Mouse (Mus musculus) urinary bladder, postnatal 4 days (tissue): Measurements from ENCODE around the gene Ttc21a.
A peak's percentile ranks its signal among the peaks of the same experiment; 100 is the strongest.

Experiments used
- DNase-seq, 2 experiments: peaks; one replicate each; pipeline ENCODE4 v3.0.0; 2021 to 2022; ENCODE audit warnings: low spot score in 2 of 2

The Ttc21a gene

DNA sequence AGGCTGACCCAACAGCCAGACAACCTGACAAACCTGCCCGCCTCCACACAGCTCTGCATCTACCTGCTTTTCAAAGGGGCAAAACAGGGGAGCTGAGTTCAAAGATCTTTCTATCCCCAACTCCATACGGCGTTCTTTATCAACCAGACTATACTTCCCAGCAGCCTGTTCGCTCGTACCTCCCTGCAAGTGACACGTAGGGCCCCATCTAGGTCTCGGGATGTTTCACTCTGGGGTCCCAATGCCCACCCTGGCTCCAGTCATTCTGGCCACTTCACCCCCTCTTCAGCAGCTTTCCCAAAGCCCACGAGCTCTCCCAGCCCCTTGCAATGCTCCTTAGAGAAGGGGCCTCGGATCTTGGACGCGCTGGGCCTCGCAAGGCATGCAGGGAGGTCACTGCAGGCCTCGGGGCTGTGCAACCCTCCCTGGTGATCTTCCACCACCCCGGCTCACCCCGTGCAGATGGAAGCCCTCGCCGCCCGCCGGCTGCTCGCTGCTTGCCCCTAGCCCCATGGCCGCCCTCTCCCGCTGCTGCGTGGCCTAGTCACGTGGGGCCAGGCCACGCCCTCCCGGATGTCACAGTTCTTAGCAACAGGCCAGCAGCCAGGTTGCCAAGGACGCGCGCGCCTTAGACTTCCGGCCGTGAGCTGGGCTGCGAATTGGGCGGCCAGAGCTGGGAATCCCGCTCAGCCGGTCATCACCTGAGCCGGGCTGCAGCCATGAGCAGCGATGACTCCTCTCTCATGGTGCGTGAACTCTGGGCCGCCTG lies at the start of gene Ttc21a, which contains the start of gene Gorasp1:
Gene Ttc21a (plus strand): TSS at position 602 of the 769 bp plus-strand sequence.
Gene Gorasp1 (minus strand): TSS at position 561 of the 769 bp plus-strand sequence.
- peak; percentile 91 to 96 for DNase-seq

DNA sequence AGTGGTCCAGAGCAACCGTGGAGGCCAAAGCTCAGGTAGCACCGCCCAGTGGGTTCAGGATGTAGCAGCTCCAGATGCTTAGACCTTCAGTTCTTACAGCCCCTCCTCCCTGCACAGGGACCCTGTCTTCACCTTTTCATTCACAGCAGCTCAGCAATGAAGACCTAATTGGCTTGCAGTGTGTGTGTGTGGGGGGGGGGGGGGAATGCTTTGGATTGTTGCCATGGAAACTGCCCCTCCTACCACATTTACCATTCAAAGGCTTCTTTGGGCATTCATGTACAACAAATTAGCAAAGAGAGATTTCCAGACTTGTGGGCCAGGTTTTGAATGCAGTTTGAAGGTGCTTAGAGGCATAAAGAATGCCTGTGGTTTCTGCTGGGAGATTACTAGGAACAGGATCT lies 48.6 kb upstream of the Ttc21a start:
- no peak for DNase-seq

DNA sequence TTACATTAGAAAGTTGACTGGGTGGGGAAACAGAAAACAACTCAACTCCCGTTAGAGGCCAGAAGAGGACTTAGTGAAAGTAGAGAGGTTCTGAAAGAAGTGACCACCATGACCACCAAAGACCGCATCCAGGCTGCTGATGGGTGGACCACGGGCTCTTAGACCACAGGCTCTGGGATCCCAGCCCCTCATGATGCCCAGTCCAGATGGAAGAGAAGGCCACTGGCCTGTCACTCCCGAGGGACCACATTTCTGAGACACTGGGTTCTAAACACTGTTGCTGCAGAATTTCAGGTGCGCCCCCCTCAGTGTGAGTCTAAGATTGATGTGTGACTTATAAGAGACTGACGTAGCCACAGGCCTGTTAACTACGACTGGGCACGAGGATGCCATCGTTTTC lies 48.0 kb upstream of the Ttc21a start:
- no peak for DNase-seq

DNA sequence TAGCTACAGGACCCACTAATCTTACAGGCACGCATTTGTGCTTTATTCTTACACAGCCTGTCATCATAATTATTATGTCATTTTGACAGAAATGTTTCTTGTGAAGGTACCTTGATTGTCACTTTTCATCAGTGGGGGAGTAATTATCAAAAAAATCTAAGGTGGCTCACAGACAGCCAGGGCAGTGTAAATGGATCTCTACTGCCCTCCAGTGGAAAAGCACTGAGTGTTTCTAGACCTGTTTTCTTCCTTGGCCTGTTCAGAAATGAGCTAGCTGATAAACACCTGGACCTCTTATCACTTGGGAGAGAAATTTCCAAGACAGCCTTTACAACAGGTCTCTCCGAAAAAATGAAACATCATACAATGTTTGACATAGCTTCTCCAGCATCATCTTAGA lies 46.7 kb upstream of the Ttc21a start:
- no peak for DNase-seq

DNA sequence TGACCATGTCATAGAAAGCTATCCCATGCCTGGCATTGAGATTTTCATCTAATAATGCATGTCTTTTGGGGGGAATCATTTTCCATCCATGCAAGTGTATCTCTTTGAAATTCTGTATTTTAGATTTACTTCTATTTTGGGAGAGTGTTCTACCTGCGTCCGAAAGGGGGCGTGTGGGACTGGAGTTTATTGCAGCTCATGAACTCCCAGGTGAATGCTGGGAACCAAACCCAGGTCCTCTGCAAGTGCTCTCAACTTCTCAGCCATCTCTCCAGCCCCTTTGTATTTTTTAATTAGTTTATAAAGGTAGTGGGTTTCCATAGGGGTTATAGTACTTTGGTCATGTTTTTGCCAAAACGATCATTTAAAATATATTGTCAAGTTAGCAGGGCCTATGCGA lies 43.5 kb upstream of the Ttc21a start:
- no peak for DNase-seq

DNA sequence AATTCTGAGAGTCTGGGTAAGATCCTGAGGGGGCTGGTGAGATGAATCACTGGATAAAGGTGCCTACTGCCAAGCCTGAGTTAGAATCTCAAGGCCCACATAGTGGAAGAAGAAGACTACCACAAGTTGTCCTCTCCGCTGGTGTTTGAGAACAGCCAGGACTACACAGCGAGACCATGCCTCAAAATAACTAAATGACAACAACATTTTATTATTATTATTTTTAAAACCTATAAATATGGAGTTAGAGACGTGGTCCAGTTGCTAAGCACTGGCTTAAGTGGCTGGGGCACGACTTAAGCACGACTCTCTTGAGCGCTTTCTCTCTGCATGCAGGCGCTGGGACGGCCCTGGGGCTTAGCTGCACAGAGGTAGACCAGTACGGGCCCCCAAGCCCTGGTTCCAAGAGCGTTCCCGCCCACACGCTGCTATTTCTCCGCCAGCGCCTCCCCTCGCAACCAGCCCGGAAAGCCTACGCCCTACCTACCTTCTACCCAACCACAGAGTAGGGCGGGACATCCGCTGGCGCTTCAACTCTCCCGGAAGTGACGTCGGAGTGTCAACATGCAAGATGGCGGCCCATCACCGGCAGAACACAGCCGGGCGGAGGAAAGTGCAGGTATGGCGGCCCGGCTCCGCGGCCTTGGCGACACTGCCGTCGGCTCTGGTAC lies 42.9 kb upstream of the Ttc21a start, which contains the start of gene Wdr48:
Gene Wdr48 (plus strand): TSS at position 540 of the 671 bp plus-strand sequence.
- peak; percentile 94 to 98 for DNase-seq

DNA sequence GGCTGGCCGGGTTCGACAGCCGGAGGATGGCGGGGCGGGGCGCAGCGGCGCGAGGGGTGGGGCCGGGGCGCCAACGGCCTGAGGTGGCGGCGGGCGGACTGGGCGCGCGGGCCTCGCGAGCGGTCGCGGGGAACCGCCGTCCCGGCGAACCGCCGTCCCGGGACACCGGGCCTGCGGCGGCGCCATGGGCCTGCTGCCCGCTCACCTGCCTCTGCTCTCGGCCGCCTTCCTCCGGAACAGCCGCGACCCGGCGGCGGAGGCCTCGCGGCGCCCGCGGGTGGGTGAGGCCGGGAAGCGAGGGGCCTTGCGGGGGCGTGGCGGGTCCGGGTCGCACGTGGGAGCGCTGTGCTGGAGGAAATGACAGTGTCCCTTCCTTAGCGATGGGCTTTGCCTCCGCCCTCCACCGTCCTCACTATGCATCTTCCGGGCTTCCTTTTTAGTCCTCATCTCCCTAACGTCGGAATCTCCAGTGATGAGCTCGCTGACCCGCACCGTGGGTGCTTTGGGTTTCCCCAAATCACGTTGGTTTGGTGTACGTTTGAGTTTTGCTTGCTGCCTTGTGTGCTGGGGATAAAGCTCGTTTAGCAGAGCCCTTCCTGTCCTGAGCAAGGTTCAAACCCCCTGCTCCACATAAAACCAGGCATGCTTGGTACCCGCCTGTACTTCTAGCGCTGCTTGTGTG lies 42.2 kb upstream of the Ttc21a start:
- DNase-seq, result no peak

DNA sequence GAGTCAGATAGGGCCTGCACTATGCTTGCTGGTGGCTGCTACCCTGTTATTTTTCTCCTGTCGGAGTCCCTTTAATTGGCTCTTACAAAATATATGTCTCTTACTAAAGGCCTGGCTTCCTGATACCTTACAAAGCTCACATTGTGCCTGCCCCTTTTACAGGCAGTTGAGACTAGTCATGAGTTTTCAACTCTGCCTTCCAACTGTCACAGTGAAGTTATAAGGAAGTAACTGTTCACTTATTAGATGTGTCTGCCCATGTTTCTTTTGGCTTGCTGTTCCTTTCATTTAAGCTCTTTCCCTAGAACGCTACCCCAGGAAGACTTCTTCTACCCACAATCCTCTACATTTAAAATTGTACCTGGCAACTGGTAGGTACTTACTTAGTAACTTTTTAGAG lies 38.0 kb upstream of the Ttc21a start:
- no peak for DNase-seq

DNA sequence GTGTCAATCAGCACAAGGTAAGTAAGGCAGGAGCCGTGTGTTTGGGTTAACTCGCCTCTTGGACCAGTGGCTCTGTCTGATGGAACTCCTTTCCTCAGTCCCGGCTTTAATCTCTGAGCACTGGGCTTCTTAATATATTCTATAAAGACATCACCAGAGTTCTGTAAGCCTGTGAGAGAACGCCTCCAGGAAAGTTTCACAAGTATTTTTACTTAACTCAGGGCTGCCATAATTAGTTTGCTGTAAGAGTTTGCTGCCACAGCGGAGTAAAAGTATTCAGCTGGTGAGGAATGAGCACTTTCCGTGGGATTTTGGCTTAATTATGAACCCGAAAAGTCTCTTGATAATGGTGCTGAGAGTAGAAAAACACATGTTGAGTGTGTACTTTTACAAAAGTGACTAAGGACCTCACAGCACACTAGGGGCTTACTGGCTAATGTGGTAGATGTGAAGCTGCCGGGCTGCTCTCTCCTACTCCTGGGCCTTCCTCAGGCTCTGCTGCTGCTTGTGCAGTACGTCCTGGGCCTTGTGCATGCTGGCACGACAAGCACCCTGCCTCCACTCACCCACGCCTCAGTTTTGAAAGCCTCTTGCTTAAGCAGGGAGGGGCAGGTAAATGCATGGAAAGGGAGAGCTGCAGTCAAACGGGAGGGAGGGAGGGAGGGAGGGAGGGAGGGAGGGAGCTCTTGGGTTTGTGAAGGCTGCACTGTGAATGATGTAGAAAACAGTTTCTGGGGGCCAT lies 34.8 kb upstream of the Ttc21a start:
- DNase-seq, result no peak

DNA sequence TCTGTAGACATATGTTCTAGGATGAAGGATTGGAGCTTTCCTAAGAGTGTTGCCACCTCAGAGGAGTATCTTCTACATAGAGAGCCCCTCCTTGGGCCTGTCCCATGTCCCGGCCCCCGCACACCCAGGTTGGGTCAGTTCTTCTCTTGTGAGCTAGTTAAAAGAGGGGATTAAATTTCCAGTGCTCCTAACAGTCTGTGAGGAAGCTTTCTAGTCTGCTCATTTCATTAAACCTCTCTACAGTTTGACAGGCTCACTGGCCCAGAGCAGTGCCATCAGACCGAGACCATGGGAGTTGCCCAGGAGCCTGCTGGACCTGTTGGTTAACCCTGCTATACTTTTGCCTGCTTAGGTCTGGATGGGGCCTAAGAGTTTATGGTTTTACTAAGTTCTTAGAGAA lies 28.7 kb upstream of the Ttc21a start:
- DNase-seq, result no peak

DNA sequence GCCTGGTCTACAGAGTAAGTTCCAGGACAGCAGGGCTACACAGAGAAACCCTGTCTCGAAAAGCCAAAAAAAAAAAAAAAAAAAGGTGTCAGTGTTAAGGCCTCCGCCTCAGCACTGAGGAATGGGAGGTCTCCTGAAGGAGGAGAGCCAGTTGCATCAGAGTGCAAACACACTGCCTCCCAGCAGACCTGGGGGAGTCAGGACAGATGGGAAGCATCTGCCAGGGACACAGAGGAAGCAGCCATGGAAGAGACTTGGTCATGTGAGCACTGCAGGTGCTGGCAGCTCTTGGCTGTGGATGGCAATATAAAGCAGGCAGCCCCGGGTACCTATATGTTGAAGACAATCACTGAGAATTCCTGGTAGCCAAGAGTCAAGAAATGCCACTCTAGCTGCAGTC lies 27.5 kb upstream of the Ttc21a start:
- DNase-seq, result no peak

DNA sequence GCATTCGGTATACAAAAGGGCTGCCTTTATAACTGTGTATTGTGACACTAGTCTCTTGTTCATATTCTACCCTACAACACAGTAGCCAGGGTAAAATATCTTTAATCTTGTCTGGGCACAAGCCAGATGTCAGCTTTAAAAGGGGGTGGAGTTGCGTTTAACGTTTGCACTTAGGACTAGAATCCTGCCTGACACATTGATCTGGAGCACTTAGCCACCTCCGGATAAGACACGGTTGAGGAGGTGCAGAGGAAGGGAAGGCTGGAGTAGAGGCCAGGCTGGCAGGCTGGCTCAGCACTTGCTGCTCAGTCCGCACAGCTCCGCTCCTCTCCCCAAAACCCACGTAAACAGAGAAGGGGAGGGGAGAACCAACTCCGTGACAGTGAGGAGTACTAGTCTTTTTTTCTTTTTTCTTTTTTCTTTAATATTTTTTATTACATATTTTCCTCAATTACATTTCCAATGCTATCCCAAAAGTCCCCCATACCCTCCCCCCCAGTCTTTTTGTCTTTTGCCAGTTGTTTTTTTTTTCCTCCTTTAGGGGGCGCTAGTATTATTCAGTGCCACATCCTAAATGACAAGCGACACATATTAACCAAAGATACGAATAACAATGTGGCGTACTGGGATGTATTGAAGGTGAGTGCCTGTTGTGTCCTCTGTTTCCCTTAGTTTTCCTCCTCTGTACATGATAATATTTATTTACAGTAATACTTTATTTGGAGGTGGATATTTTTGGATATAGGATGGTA lies 24.1 kb upstream of the Ttc21a start:
- DNase-seq, result no peak

DNA sequence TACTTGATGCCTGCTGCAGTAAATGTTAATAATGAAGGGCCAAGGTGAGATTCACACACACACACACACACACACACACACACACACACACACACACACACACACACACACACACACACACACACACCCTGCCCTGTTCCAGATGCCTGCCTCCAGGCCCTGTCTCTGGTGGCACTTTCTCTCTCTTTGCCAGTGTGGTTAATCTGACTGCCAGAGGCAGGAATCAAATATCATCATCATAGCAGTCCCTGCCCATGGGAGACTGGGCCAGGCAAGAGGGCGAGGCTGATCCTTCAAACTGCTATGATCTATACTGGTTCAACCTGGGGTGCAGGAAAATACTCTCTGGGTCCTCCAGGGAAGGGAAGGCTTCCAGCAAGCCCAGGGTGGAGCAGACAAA lies 17.5 kb upstream of the Ttc21a start:
- DNase-seq, result no peak

DNA sequence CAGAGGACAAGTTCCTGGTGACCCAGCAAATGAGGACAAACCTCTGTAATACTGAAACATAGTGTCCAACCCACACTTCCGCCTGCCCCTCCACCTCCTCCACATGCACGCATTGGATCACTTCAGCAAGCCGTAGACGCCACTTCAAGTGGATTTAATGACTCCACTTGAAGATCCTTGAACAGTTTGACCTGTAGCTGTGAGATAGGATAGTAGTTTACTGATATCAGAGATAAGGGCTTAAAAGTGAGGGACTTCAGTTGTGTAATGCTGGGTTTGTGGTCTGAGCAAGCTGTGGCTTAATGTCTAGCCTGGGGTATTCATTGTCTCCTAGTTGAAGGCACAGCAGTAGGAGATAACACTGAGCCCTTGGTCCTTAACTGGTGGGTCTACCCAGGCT lies 13.9 kb upstream of the Ttc21a start:
- DNase-seq, result no peak

DNA sequence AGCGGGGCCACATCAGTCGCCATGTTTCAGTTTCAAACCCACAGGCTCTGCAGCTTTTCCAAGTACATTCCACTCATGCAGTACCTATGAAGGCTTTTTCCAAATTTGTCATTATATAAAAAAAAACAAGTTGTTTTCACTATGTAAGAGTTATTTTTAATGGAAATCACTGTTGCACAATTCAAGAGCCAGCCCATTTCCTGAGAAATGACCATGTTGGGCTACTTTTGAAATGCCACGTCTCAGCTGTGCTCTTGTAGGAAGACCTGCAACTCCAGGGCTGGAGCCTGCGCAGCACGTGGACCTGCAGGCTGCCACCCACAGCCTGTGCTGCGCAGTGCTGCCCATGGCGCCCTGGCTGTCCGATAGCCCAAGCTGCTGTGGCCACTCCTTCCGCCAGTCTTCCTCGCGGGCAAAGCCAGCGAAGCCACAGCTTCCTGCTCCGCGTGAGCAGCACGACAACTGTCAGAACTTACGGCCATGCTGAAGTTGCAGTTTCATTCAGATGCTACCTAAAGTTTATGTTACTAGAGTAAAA lies 12.2 kb upstream of the Ttc21a start:
- DNase-seq, result no peak

DNA sequence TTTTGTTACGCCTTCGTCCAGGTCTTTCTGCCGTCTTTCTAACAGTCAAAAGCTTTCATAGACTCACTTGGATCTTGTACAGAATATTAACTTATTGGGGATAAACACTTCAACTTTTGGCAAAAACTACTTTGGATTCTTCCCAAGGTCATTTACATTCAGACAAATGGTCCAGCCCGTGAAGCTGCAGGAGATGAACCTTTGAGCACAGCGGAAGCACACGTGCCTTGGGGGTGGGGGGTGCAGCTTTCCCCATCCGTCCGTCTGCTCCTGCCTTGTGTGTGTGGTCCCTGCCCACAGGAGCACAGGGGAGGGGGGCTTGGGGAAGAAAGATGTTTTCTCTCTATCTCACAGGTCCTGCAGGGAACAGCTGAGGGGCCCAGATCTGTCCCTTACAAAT lies 11.7 kb upstream of the Ttc21a start:
- DNase-seq, result no peak

DNA sequence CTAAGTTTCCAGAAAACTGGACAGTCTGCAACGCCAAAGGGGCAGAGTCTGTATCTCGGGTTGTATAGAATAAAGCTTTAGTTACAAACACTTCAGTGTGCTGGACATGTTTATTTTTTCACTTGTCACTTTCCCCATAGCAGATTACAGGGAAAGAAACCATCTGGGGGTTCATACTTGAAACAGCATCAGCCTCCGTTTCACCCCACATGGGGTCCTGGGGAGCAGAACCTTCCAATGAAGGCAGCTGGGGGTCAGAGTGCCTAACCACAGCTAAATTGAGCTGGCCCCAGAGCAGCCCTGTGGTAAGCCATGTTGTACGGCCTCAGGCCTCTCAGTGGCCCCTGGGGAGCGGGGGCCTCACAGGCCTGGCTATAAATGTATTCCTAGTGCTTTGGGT lies 10.9 kb upstream of the Ttc21a start:
- no peak for DNase-seq

DNA sequence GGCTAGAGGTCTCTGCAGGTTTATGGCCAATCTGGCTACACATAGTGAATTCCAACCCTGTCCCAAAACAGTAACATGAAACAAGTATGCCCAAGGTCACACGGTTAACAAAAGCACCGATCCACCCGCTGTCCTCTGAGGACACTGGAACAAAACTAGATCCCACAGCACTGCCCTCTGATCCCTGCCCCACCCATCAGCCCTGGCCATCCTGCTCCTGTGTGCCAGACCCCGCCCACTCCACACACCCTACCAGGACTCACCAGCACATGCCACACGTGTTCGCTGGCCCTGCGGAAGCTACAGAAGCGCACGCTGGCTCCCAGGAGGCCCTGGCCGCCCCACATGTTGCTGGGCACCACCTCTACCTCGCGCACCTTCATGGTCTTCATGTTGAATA lies 5.0 kb upstream of the Ttc21a start:
- DNase-seq, result no peak

DNA sequence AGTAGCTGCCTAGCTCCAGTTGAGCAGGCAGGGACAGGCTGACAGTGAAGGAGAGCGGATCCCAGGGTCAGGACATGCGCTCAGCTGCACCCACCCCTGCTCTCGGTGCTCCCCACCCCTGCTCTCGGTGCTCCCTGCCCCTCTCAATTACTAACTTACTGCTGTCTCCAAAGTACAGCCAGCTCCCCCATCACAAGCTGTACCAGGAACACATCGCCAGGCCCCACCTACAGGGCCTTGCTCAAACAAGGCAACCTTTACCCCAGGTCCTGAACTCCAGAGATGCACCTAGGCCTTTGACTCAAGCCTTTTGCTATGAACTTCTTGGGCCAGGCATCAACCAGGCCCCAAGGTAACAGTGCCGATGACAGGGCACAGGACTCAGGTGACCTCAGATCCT lies 3.7 kb upstream of the Ttc21a start:
- no peak for DNase-seq

DNA sequence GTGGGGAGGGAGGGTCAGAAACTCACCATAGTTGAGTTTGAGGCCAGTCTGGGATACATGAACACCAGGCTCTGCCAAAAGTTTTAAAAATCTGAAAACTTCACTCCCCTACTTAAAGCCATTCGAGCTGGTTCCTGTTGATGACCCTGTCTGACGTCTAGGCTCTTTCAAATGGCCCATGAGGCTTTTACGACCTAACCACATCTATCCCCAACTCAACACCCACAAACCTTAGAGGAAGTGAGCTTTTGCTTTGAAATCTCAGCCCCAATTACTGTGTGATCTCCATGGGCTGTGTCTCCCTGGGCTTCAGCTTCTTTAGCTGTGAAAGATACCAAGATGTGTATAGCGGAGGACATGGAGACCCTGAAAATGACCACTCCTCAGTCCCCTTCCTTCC lies 1.1 kb downstream of the Ttc21a start:
- DNase-seq, result no peak

DNA sequence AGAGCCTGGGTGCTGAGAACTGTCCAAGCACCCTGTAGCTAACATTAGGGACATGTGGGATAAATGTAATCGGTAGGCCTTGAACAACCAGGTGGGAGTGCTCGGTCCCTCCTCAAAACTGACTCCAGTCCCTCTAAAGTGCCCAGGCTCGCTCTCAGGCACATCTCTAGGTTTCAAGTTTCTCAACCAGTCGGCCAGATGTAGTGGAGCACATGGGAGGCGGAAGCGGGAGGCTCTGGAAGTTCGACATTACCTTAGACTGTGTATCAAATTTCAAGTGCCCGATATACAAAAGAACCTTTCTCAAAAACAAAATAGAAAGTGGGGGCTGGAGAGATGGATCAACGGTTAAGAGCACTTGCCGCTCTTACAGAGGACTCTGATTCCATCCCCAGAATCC lies 2.2 kb downstream of the Ttc21a start:
- no peak for DNase-seq
